Mouse (Mus musculus): ENCODE measurements around the gene Zc2hc1b.
A peak's percentile ranks its signal among the peaks of the same experiment; 100 is the strongest.
"Not testable (repeated sequence)": the region's sequence is repeated elsewhere in the genome, so short reads cannot be mapped to it uniquely, and the experiment has no call there.

The Zc2hc1b gene

DNA sequence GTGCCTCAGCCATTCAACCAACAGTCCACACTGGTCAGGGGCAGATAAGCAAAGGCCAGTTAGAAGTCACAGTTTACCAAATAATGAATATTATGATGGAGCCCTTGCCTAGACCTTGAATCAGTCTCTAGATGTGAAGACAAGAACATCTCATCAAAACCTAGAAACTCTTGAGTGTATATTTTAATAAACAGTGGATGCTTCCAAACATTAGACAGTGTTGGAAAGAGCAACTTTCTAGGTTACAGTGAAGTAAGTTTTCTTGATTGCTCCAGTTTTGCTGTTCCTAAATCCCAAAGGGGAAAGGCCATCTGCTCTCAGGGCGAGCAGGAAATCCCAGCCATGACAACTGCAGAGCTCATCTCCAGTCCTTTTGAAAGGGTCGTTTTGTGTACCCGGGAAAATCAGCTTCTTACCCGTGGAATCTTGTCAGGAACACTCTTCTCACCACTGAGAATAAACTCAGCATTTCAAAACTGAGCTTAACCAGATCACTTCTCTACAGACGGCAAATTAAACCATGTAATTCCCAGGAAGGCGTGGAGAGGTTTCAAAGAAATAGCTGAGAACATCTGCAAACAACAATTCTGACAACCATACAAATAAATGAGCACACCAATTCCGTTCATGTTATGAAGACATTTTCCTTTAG lies at the start of gene Zc2hc1b:
TSS of gene Zc2hc1b (minus strand) at position 51 of the 652 bp plus-strand sequence.
- no peak for DNase-seq (ENCODE audit: low read depth, low spot score)

DNA sequence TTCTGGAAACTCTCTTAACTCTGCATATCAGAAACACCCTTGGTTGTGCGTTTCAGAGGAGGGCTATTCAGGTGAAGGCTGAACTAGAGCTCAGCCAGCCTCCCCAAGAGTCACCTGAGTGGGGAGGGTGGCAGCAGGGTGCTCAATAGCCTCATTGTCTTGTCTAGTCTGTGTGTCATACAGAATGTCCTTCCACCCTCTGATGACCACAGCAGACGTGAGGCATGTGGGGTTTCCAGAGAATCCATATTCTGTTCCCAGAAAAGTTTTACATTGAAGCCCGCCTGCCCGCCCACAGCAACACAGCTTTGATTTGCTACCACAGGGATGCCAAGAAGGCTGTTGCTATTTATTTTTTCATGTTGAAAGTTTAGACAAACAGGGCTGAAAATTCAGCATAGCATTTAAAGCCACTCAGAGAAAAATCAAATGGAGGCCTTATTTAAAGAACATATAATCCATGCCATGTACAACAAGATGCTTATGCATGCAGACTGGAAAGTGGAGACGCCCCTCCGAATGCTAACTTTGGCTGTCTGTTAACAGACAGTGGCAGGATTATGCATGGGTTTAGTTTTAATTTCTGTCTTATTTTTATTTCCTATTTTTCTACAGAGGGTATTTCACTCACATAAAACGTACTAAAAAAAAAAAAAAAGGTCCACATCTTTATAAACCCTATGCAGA lies 47.7 kb upstream of the Zc2hc1b start:
- no peak for DNase-seq (ENCODE audit: low read depth, low spot score)

- no peak for DNase-seq (ENCODE audit: low read depth, low spot score)
These were observed 44.3 kb upstream of the Zc2hc1b start for GRCm38 (mm10) chr10:13222135-13222534.

DNA sequence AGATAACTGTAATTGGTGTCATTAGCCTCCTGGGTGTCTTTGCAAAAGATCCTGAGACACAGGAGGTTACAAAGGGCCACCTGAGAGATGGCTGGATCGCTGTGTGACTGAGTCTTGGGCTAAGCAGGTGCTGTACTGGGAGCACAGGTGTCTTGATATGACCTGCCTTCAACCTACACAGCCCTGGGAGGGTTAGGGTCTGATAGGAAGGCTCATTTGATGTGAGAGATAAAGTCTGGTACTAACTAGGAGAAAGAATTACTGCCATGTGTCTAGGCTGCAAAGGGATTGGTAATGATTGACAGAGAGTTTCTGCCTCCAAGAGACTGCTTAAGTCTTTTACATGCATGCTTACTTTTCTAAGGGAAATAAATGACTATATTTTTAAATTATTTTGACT lies 42.2 kb upstream of the Zc2hc1b start:
- DNase-seq (ENCODE audit: low read depth, low spot score) = no peak

DNA sequence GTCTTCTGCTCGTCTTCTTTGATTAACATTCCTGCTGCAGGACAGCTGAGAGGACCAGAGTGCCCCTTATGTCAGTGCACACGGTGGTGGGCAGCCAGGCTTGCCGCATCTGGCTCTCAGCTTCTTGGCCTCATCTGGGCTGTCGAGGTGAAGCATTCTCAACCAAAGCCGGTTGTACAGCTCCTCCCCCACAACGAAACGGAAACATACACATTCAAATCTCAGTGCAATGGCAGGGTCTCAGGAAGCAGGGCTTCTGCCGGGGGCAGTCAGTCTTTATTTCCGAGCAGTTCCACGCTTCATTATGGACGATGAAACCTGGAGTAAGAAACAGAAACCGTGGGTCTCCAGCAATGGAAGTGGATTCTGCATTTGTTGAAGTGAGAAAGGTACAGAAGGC lies 36.1 kb upstream of the Zc2hc1b start:
- DNase-seq (ENCODE audit: low read depth, low spot score) = no peak

GRCm38 (mm10) chr10:13212829-13213228 lies 35.0 kb upstream of the Zc2hc1b start:
- DNase-seq (ENCODE audit: low read depth, low spot score) = no peak

- no peak for DNase-seq (ENCODE audit: low read depth, low spot score)
These were observed 34.5 kb upstream of the Zc2hc1b start for GRCm38 (mm10) chr10:13212326-13212725.

DNA sequence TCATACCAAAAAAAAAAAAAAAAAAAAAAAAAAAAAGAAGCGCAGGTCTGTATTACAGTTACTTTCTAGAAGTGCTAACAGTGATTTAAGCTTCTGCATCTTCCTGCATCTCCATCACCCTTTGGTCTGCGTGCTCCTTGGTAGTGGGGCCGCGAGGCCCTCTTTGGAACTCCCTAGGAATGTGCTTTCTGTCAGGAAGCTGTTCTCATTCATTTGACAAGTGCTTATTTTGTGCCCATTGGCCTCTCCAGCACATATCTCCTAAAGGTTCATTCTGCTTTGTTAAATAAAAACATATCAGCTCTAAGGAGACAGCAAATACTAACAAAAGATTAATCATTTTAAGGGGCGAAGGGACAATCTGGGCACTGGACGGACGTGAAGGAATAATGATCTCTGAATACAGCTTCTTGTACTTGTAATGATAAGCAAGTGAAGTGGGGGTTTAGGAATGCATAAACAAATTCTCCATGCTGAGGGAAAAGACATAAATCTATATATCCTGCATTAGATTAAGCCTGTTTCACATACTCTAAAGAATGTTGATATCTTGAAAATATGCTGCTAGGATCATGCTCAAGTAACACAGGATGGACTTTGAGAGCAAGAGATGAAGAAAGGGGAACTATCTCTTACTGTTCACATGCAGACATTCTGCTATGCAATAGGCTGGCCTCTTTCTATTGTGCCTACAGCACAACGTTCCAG lies 32.3 kb upstream of the Zc2hc1b start:
- DNase-seq (ENCODE audit: low read depth, low spot score) = no peak

DNA sequence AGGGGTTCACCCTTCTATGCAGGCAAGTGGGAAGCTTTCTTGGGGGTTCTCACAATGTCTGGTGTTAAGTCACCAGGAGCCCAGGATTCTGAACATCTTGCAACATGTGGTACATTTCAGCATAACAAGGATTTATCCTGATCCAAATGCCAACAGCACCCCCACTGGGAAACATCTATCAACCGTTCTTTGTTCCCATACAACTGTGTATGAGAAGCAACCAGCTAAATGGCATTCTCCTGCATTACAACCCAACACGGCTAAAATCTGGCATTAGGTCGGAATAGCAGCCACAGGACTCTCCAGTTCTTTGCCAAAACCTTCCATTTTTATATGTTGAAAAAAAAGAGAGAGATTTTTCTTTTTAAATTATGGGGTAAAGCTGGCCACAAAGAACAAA lies 31.7 kb upstream of the Zc2hc1b start:
- DNase-seq (ENCODE audit: low read depth, low spot score) = no peak

DNA sequence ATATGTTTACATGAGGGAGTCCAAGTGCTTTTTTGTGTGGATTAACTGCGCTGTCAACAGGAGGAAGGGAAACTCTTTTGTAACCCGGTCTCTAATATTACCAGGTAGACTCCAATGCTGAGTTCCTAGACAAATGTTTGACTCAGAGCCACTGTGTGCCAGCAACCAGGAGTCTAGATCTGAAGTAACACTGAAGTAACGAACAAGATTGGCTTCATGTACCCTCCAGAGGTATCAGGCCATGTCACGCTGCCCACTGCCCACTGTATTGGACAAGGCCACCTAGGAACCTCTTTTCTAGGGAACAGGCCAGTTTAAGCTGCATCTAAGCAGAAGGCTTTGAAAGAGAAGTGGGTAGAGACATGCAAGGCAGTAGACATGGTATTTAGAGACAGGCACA lies 31.2 kb upstream of the Zc2hc1b start:
- DNase-seq (ENCODE audit: low read depth, low spot score) = no peak

GRCm38 (mm10) chr10:13201741-13202293 lies 24.0 kb upstream of the Zc2hc1b start:
- DNase-seq (ENCODE audit: low read depth, low spot score) = no peak

- no peak for DNase-seq (ENCODE audit: low read depth, low spot score)
These were observed 23.0 kb upstream of the Zc2hc1b start for GRCm38 (mm10) chr10:13200862-13201261.

GRCm38 (mm10) chr10:13199234-13199633 lies 21.4 kb upstream of the Zc2hc1b start:
- no peak for DNase-seq (ENCODE audit: low read depth, low spot score)

GRCm38 (mm10) chr10:13196872-13197507 lies 19.2 kb upstream of the Zc2hc1b start:
- DNase-seq (ENCODE audit: low read depth, low spot score) = no peak

DNA sequence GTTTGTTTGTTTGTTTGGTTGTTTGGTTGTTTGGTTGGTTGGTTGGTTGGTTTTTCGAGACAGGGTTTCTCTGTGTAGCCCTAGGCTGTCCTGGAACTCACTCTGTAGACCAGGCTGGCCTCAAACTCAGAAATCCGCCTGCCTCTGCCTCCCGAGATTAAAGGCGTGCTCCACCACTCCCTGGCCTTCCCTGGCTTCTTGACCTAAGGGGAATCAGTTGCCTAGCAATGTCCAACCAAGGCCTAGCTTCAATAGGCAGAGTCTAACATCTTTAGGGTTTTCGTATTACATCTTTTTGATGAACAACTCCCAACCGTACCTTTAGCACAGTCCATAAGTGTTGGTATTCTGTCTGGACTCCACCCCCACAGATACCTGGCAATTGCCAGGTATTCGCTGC lies 15.7 kb upstream of the Zc2hc1b start:
- DNase-seq (ENCODE audit: low read depth, low spot score) = not testable (repeated sequence)

GRCm38 (mm10) chr10:13192731-13193351 lies 15.0 kb upstream of the Zc2hc1b start, which contains the start of gene Ltv1:
Gene Ltv1 (minus strand): TSS chr10:13193168.
- DNase-seq (ENCODE audit: low read depth, low spot score) = peak; percentile 95

GRCm38 (mm10) chr10:13189881-13190280 lies 12.1 kb upstream of the Zc2hc1b start:
- no peak for DNase-seq (ENCODE audit: low read depth, low spot score)

GRCm38 (mm10) chr10:13186754-13187153 lies 8.9 kb upstream of the Zc2hc1b start:
- no peak for DNase-seq (ENCODE audit: low read depth, low spot score)

DNA sequence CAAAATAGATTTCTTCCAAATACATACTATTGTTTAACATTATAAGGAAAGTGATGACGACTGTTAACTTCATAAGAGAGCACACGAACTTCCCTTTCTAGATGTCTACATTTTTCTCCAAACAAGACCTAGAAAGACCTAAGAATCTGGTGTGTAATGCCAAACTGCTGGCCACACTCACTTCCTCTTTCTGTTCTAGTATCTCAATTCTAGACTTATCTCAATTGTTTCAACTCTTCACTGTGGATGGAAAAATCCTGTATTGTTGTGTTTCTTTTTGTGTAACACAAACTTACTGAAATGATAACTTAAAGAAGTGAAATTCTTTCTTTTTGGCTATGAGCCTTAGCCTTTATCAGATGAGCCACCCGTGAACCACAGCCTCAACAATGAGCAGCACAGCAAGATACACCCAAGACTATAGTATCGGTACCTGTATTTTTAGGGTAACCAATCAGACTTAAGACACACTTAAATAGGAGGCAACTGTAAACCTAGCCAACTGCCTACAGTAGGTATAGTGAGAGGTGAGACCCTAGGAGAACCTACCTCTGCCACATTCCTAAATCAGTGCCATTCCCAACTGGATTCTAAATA lies 6.4 kb upstream of the Zc2hc1b start:
- no peak for DNase-seq (ENCODE audit: low read depth, low spot score)

DNA sequence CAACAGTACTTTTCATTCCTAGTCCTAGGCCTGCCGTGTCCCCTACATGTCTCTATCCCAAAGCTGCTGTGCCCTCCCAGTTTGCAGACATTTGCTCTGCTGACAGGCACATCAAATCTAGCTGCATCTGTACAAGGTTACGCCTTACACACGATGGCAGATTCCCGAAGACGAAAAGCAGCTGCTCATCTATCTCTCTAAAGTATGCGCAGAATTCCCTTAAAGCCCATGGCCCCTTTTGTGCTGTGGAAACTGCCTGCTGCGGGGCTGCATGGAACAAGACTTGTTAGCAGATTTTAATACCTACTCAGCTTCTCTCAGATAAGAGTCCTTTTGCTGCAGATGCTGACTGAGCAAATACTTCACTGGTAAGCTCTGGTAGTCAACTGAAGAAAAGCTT lies 2.4 kb upstream of the Zc2hc1b start:
- no peak for DNase-seq (ENCODE audit: low read depth, low spot score)

DNA sequence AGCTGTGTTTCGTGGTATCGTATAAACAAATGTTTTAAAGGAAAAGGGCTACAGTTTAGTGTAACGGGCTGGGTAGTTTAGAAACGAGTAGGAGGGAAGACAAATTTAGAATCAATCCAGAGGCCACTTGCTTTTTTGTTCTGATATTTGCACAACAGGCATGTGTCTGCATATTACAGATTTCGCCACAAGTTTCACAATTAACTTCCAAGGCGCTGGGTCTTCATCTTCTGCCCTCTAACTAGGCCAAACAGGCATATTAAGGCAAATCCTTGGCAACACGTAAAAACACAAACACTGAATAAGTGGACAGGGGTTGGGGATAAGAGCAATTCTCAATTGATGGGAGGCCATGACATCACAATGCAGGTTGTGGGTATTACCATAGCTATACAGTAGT lies 2.0 kb downstream of the Zc2hc1b start:
- DNase-seq (ENCODE audit: low read depth, low spot score) = no peak

All from skeletal muscle tissue, adult 2 months (tissue).